Mouse (Mus musculus): Measurements from ENCODE around the gene Hist1h3e.
"Not testable (repeated sequence)": the region's sequence is repeated elsewhere in the genome, so short reads cannot be mapped to it uniquely, and the experiment has no call there.

Gene Hist1h3e

GRCm38 (mm10) chr13:23561883-23562659, at the start of gene Hist1h3e:
Gene Hist1h3e, minus strand, starts transcription at chr13:23562369.
- DNase-seq, result peak; percentile 95

- DNase-seq, result no peak
Measured at GRCm38 (mm10) chr13:23611638-23612037, 49.5 kb upstream of the Hist1h3e start.

GRCm38 (mm10) chr13:23610393-23610792, 48.2 kb upstream of the Hist1h3e start:
- no peak for DNase-seq

GRCm38 (mm10) chr13:23609844-23610243, 47.7 kb upstream of the Hist1h3e start:
- DNase-seq, result no peak

- DNase-seq, result no peak
Measured at GRCm38 (mm10) chr13:23609209-23609608, 47.0 kb upstream of the Hist1h3e start.

GRCm38 (mm10) chr13:23605052-23605451, 42.9 kb upstream of the Hist1h3e start:
- DNase-seq, result no peak

GRCm38 (mm10) chr13:23604452-23604851, 42.3 kb upstream of the Hist1h3e start:
- no peak for DNase-seq

- DNase-seq, result no peak
Measured at GRCm38 (mm10) chr13:23603182-23603699, 41.1 kb upstream of the Hist1h3e start.

- DNase-seq, result peak; percentile 89
Measured at GRCm38 (mm10) chr13:23597957-23598356, 35.8 kb upstream of the Hist1h3e start.

- DNase-seq, result no peak
Measured at GRCm38 (mm10) chr13:23595622-23596372, 33.6 kb upstream of the Hist1h3e start.

- DNase-seq, result no peak
Measured at GRCm38 (mm10) chr13:23595185-23595584, 33.0 kb upstream of the Hist1h3e start.

- no peak for DNase-seq
Measured at GRCm38 (mm10) chr13:23593051-23593770, 31.0 kb upstream of the Hist1h3e start.

GRCm38 (mm10) chr13:23592614-23593013, 30.4 kb upstream of the Hist1h3e start:
- no peak for DNase-seq

GRCm38 (mm10) chr13:23591886-23592285, 29.7 kb upstream of the Hist1h3e start:
- not testable (repeated sequence) for DNase-seq

GRCm38 (mm10) chr13:23591206-23591605, 29.0 kb upstream of the Hist1h3e start:
- DNase-seq, result no peak

- DNase-seq, result no peak
Measured at GRCm38 (mm10) chr13:23586940-23587225, 24.7 kb upstream of the Hist1h3e start.

- no peak for DNase-seq
Measured at GRCm38 (mm10) chr13:23586099-23586939, 24.1 kb upstream of the Hist1h3e start.

GRCm38 (mm10) chr13:23585442-23586098, 23.4 kb upstream of the Hist1h3e start:
- peak; percentile 68 for DNase-seq

GRCm38 (mm10) chr13:23585029-23585441, 22.9 kb upstream of the Hist1h3e start:
- DNase-seq, result peak; percentile 81

- DNase-seq, result no peak
Measured at GRCm38 (mm10) chr13:23584331-23584730, 22.2 kb upstream of the Hist1h3e start.

- no peak for DNase-seq
Measured at GRCm38 (mm10) chr13:23583387-23584068, 21.4 kb upstream of the Hist1h3e start.
